Comparison of ENCODE assay signal across 8 mouse cellular contexts in the genomic region with DNA sequence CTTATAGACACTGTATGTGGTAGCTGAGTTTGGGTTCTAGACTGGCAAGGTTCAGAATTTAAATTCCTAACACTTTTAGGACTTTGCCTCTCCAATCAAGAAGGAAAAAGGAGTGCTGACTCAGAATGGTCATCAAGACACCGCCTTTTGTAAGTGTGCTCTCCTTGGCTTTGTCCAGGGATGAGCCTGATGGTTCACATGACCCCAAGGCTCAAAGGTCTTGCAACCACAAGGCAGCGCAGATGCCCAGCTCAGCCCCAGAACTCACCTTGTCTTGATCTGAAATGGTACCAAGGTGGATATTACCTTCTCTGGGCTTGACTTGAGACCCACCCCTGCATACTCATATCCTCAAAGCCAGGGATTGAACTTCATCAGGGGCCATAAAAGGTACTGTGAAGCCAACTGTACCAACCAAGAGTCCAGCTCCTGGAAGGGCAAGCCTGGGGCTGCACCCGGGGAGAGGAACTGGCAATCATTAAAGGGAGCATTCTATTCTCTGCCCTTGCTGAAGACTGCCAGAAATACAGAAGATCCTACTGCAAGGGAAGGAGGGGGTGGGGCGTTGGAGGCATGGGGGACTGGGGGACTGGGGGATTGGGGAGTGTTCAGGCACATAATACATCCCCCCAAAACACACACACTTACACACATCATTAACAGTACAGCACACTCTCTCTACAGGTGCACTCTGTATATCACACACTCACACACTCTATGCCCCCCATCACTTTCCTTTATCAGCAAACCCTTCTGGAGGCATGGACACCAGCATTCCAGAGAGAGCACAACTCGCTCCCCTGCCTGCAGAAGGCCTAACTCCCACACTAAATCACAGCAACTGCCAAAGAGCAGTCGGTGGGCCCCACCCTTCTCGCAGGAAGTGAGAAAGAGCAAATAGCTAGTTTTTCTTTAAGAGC. TPM values are rescaled to one million over a fixed set of nuclear protein-coding genes. Genes with fewer than 3 reads are reported as not detected.
DNase-seq lines count a peak whose midpoint lies in the region; ATAC-seq and TF ChIP-seq lines count a peak whose summit lies in the region.
"Had no signal": no experiment of that assay in that cellular context is flagged by ENCODE, and none has a peak within 500 bp of the region (broad histone marks: within the 10 kb centered on the region; RNA-seq: fewer than 3 reads in every experiment).

No protein-coding gene starts in this region.

- no peaks in the 10 kb centered on the region for H3K9me3 ChIP-seq in lung, postnatal 0 days (ENCODE audit: low read length)
- H3K9me3 ChIP-seq in stomach, embryonic 15.5 days, result no peaks in the 10 kb centered on the region

- peak; percentile 30 for ATAC-seq in lung, postnatal 0 days
- peak; percentile 41 for ATAC-seq in stomach, embryonic 15.5 days (ENCODE audit: insufficient read depth, low FRiP score, low read depth)

- H3K4me2 ChIP-seq in lung, postnatal 0 days (replicated peaks; ENCODE audit: low read depth, low read length), result no peak overlapping the region
- H3K4me2 ChIP-seq in stomach, embryonic 15.5 days, result 0 out of 2 replicates have a peak overlapping the region, but pooled peaks have one; percentile 13

- 41% methylated on average over 7 of the region's 7 CpGs for WGBS in lung, postnatal 0 days
- WGBS in stomach, embryonic 15.5 days, result 37% methylated on average over 7 of the region's 7 CpGs

- no peak overlapping the region for H3K9ac ChIP-seq in lung, postnatal 0 days (replicated peaks; ENCODE audit: low read depth)
- no peak overlapping the region for H3K9ac ChIP-seq in stomach, embryonic 15.5 days

- H3K4me1 ChIP-seq in lung, postnatal 0 days (ENCODE audit: insufficient read depth, low read depth, low read length), result peaks cover 12% of the 10 kb centered on the region; the same call in 1 of the 2 replicates
- peaks cover 5% of the 10 kb centered on the region; the same call in 1 of the 2 replicates for H3K4me1 ChIP-seq in stomach, embryonic 15.5 days

- no peak for TF ChIP-seq EP300 in lung, postnatal 0 days (IDR thresholded peaks at IDR 0.05)

- TF ChIP-seq CTCF in lung, postnatal 0 days (IDR thresholded peaks at IDR 0.05), result no peak

- H3K4me3 ChIP-seq in lung, postnatal 0 days (ENCODE audit: low read depth, low read length), result no peak overlapping the region
- H3K4me3 ChIP-seq in stomach, embryonic 15.5 days (replicated peaks), result no peak overlapping the region

- H3K36me3 ChIP-seq in lung, postnatal 0 days (ENCODE audit: insufficient read depth, low read length), result no peaks in the 10 kb centered on the region
- H3K36me3 ChIP-seq in stomach, embryonic 15.5 days, result no peaks in the 10 kb centered on the region

- no peaks in the 10 kb centered on the region for H3K27me3 ChIP-seq in lung, postnatal 0 days (replicated peaks; ENCODE audit: insufficient read depth, low read length)
- H3K27me3 ChIP-seq in stomach, embryonic 15.5 days (replicated peaks), result no peaks in the 10 kb centered on the region

- peak overlapping the region; percentile 59 for H3K27ac ChIP-seq in lung, postnatal 0 days (ENCODE audit: low read length)
- H3K27ac ChIP-seq in stomach, embryonic 15.5 days, result peak overlapping the region; percentile 75

- peak; percentile 57 for DNase-seq in lung, postnatal 0 days (ENCODE audit: low spot score)
- DNase-seq in lung, postnatal 36 days, result no peak
- DNase-seq in induced T-regulatory cell, adult 2 months (ENCODE audit: low read depth), result peak; percentile 33
- DNase-seq in kidney, postnatal 14 days, result peak; percentile 65
- no peak for DNase-seq in layer of hippocampus, adult 18-20 months (ENCODE audit: low spot score in 2 of 2)
- no peak for DNase-seq in retina, embryonic 14.5 days (ENCODE audit: low spot score)
- DNase-seq: cerebellum, postnatal 25 days had no signal

RNA-seq across cellular contexts. Expression of gene Ezr, which starts 29.6 kb away (rescaled TPM):
- polyA plus RNA-seq in lung, postnatal 0 days (2015; fragmentation: Nextera tagmentation; extraction: Ambion mirVana), result 275 and 288 TPM in 2 replicates
- 223 and 228 TPM in 2 replicates for polyA plus RNA-seq in stomach, embryonic 15.5 days (2015; fragmentation: Nextera tagmentation; extraction: Ambion mirVana)
- total RNA-seq in layer of hippocampus, adult 18-20 months (2021), result 10 to 100 TPM; 49.2 to 53.6 TPM

Comparison
In these comparisons a context has a peak if more than half of its experiments do, and no peak if none do; other contexts are left out.
1. DNase-seq: peak in lung, postnatal 0 days (single experiment), induced T-regulatory cell, adult 2 months (single experiment) and kidney, postnatal 14 days (single experiment); none in lung, postnatal 36 days (single experiment), layer of hippocampus, adult 18-20 months (0 of 2) and retina, embryonic 14.5 days (single experiment).